Mouse (Mus musculus): ENCODE measurements around the gene F930015N05Rik. TPM values are rescaled to one million over a fixed set of nuclear protein-coding genes. Genes with fewer than 3 reads are reported as not detected.

F930015N05Rik gene
- polyA plus RNA-seq (2012; rRNA removed): 1.8 and 2.3 TPM in 2 replicates
- 2.4 and 4.5 TPM in 2 replicates for polyA plus RNA-seq (2014; fragmentation: Nextera tagmentation; extraction: Ambion mirVana)

GRCm38 (mm10) chr11:64436412-64436727 lies at the start of gene F930015N05Rik:
TSS of gene F930015N05Rik (minus strand) at chr11:64436653.
- no peaks in the 10 kb centered on the region for H3K27me3 ChIP-seq (ENCODE audit: control insufficient read depth, insufficient read depth, low read length)
- peak within 1 kb of the TSS; percentile 88 for H3K4me2 ChIP-seq (replicated peaks; ENCODE audit: low read depth, low read length, severe bottlenecking)
- H3K9ac ChIP-seq (ENCODE audit: low read depth, low read length, severe bottlenecking): peak within 1 kb of the TSS; percentile 85
- no peaks in the 10 kb centered on the region for H3K9me3 ChIP-seq (ENCODE audit: control insufficient read depth, low read length)
- no peaks in the 10 kb centered on the region for H3K36me3 ChIP-seq (ENCODE audit: control insufficient read depth, insufficient read depth, low read length)
- WGBS: under 1% methylated on average over 23 of the region's 24 CpGs
- DNase-seq (ENCODE audit: low spot score) (no peak), ATAC-seq (ENCODE audit: low FRiP score, low read depth) (no peak)
- H3K4me1 ChIP-seq (ENCODE audit: control insufficient read depth, insufficient read depth, low read length): peaks cover 6% of the 10 kb centered on the region; the same call in 1 of the 2 replicates
- H3K27ac ChIP-seq (replicated peaks; ENCODE audit: low read depth, low read length): peak within 1 kb of the TSS; percentile 83
- peak within 1 kb of the TSS; percentile 68 for H3K4me3 ChIP-seq (replicated peaks; ENCODE audit: low read length)
- TF ChIP-seq POLR2A (IDR thresholded peaks at IDR 0.05; ENCODE audit: borderline replicate concordance, extremely low read depth, insufficient read depth, insufficient read length): no peak

- Histone ChIP-seq H3K9ac (ENCODE audit: low read depth, low read length, severe bottlenecking) (no peak overlapping the region), H3K27ac (replicated peaks; ENCODE audit: low read depth, low read length) (no peak overlapping the region), H3K27me3 (ENCODE audit: control insufficient read depth, insufficient read depth, low read length) (no peaks in the 10 kb centered on the region), H3K36me3 (ENCODE audit: control insufficient read depth, insufficient read depth, low read length) (no peaks in the 10 kb centered on the region), H3K4me1 (ENCODE audit: control insufficient read depth, insufficient read depth, low read length) (peaks cover 11% of the 10 kb centered on the region), H3K4me3 (replicated peaks; ENCODE audit: low read length) (no peak overlapping the region), H3K9me3 (ENCODE audit: control insufficient read depth, low read length) (no peaks in the 10 kb centered on the region), H3K4me2 (replicated peaks; ENCODE audit: low read depth, low read length, severe bottlenecking) (no peak overlapping the region)
- ATAC-seq (ENCODE audit: low FRiP score, low read depth) (no peak), DNase-seq (ENCODE audit: low spot score) (peak; percentile 64)
- 46% methylated on average over 3 of the region's 3 CpGs for WGBS
- TF ChIP-seq POLR2A (IDR thresholded peaks at IDR 0.05; ENCODE audit: borderline replicate concordance, extremely low read depth, insufficient read depth, insufficient read length): no peak
Measured at GRCm38 (mm10) chr11:64481445-64481844, 45.0 kb upstream of the F930015N05Rik start.

GRCm38 (mm10) chr11:64473679-64474078 lies 37.2 kb upstream of the F930015N05Rik start:
- ATAC-seq (ENCODE audit: low FRiP score, low read depth) (no peak), DNase-seq (ENCODE audit: low spot score) (no peak)
- Histone ChIP-seq H3K9me3 (ENCODE audit: control insufficient read depth, low read length) (no peaks in the 10 kb centered on the region), H3K27me3 (ENCODE audit: control insufficient read depth, insufficient read depth, low read length) (no peaks in the 10 kb centered on the region), H3K4me1 (ENCODE audit: control insufficient read depth, insufficient read depth, low read length) (peaks cover 2% of the 10 kb centered on the region; the same call in 1 of the 2 replicates), H3K9ac (ENCODE audit: low read depth, low read length, severe bottlenecking) (no peak overlapping the region), H3K27ac (replicated peaks; ENCODE audit: low read depth, low read length) (no peak overlapping the region), H3K4me2 (replicated peaks; ENCODE audit: low read depth, low read length, severe bottlenecking) (no peak overlapping the region), H3K36me3 (ENCODE audit: control insufficient read depth, insufficient read depth, low read length) (no peaks in the 10 kb centered on the region), H3K4me3 (replicated peaks; ENCODE audit: low read length) (no peak overlapping the region)
- 63% methylated on average over 3 of the region's 3 CpGs for WGBS
- TF ChIP-seq POLR2A (IDR thresholded peaks at IDR 0.05; ENCODE audit: borderline replicate concordance, extremely low read depth, insufficient read depth, insufficient read length): no peak

GRCm38 (mm10) chr11:64470689-64471088 lies 34.2 kb upstream of the F930015N05Rik start:
- Histone ChIP-seq H3K4me3 (replicated peaks; ENCODE audit: low read length) (no peak overlapping the region), H3K4me1 (ENCODE audit: control insufficient read depth, insufficient read depth, low read length) (peaks cover 9% of the 10 kb centered on the region; the same call in 1 of the 2 replicates), H3K9me3 (ENCODE audit: control insufficient read depth, low read length) (no peaks in the 10 kb centered on the region), H3K36me3 (ENCODE audit: control insufficient read depth, insufficient read depth, low read length) (no peaks in the 10 kb centered on the region), H3K4me2 (replicated peaks; ENCODE audit: low read depth, low read length, severe bottlenecking) (no peak overlapping the region), H3K9ac (ENCODE audit: low read depth, low read length, severe bottlenecking) (no peak overlapping the region), H3K27me3 (ENCODE audit: control insufficient read depth, insufficient read depth, low read length) (no peaks in the 10 kb centered on the region), H3K27ac (replicated peaks; ENCODE audit: low read depth, low read length) (no peak overlapping the region)
- no peak for DNase-seq (ENCODE audit: low spot score)
- no peak for TF ChIP-seq POLR2A (IDR thresholded peaks at IDR 0.05; ENCODE audit: borderline replicate concordance, extremely low read depth, insufficient read depth, insufficient read length)
- no peak for ATAC-seq (ENCODE audit: low FRiP score, low read depth)

- DNase-seq (ENCODE audit: low spot score): no peak
- no peak overlapping the region for H3K27ac ChIP-seq (replicated peaks; ENCODE audit: low read depth, low read length)
Measured at GRCm38 (mm10) chr11:64468737-64469136, 32.3 kb upstream of the F930015N05Rik start.

GRCm38 (mm10) chr11:64461746-64462145 lies 25.3 kb upstream of the F930015N05Rik start:
- H3K4me1 ChIP-seq (ENCODE audit: control insufficient read depth, insufficient read depth, low read length): no peaks in the 10 kb centered on the region
- ATAC-seq (ENCODE audit: low FRiP score, low read depth): no peak
- WGBS: 83% methylated on average over 3 of the region's 3 CpGs

More at GRCm38 (mm10) chr11:64468737-64469136, 32.3 kb upstream of the F930015N05Rik start:
- no peaks in the 10 kb centered on the region for H3K9me3 ChIP-seq (ENCODE audit: control insufficient read depth, low read length)
- WGBS: 31% methylated on average over 4 of the region's 4 CpGs
- H3K36me3 ChIP-seq (ENCODE audit: control insufficient read depth, insufficient read depth, low read length): no peaks in the 10 kb centered on the region
- no peaks in the 10 kb centered on the region for H3K27me3 ChIP-seq (ENCODE audit: control insufficient read depth, insufficient read depth, low read length)
- TF ChIP-seq POLR2A (IDR thresholded peaks at IDR 0.05; ENCODE audit: borderline replicate concordance, extremely low read depth, insufficient read depth, insufficient read length): no peak
- no peak overlapping the region for H3K9ac ChIP-seq (ENCODE audit: low read depth, low read length, severe bottlenecking)
- ATAC-seq (ENCODE audit: low FRiP score, low read depth): no peak
- H3K4me3 ChIP-seq (replicated peaks; ENCODE audit: low read length): no peak overlapping the region
- peaks cover 9% of the 10 kb centered on the region; the same call in 1 of the 2 replicates for H3K4me1 ChIP-seq (ENCODE audit: control insufficient read depth, insufficient read depth, low read length)
- H3K4me2 ChIP-seq (replicated peaks; ENCODE audit: low read depth, low read length, severe bottlenecking): no peak overlapping the region

More at GRCm38 (mm10) chr11:64461746-64462145, 25.3 kb upstream of the F930015N05Rik start:
- no peak for TF ChIP-seq POLR2A (IDR thresholded peaks at IDR 0.05; ENCODE audit: borderline replicate concordance, extremely low read depth, insufficient read depth, insufficient read length)
- H3K27me3 ChIP-seq (ENCODE audit: control insufficient read depth, insufficient read depth, low read length): no peaks in the 10 kb centered on the region
- no peak for DNase-seq (ENCODE audit: low spot score)
- H3K9me3 ChIP-seq (ENCODE audit: control insufficient read depth, low read length): no peaks in the 10 kb centered on the region
- H3K9ac ChIP-seq (ENCODE audit: low read depth, low read length, severe bottlenecking): no peak overlapping the region
- H3K4me2 ChIP-seq (replicated peaks; ENCODE audit: low read depth, low read length, severe bottlenecking): no peak overlapping the region
- H3K36me3 ChIP-seq (ENCODE audit: control insufficient read depth, insufficient read depth, low read length): no peaks in the 10 kb centered on the region
- no peak overlapping the region for H3K27ac ChIP-seq (replicated peaks; ENCODE audit: low read depth, low read length)
- H3K4me3 ChIP-seq (replicated peaks; ENCODE audit: low read length): no peak overlapping the region

Measured in limb, embryonic 14.5 days (tissue).